Mouse (Mus musculus): ENCODE measurements at regions not wholly inside any gene's neighbourhood (a gene's known extent, or its start where the extent isn't known, plus 50 kb on each side); places are given as distances from the start of the nearest gene placed in this dataset.
"Not testable (repeated sequence)": the region's sequence is repeated elsewhere in the genome, so short reads cannot be mapped to it uniquely, and the experiment has no call there.

DNA sequence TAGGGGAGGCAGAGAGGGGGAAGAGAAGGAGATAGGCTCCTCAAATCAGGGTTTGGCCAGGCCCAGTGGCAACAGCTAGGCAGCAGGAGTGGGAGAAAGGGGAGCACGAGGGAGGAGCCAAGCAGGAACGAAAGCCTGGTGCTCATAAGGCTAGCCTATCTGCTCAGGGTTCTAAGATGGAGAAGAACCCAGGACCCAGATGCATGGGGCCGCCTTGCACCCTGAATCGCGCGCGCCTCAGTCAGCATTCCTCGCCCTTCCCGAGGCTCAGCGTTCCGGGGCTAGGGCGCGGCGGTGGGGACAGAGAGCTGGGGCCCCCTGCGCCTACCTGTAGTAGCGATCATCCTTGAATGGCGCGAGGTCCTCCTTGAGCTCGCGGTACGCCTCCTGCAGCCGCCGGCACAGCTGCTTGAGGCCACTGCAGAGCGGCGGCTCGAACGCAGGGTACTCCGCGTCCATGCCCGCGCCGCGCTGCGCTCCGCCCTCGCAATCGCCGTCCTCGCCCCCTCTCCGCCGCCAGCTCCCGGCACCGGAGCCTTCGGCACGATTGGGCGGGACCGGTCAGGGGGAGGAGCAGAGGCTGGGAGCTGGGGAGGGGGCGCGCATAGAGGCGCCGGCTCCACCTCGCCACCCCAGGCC, 60.1 kb downstream of the Dynlt1b start:
- DNase-seq (ENCODE audit: low spot score in 2 of 2): peak in 1 of 2 experiments; percentile 57

DNA sequence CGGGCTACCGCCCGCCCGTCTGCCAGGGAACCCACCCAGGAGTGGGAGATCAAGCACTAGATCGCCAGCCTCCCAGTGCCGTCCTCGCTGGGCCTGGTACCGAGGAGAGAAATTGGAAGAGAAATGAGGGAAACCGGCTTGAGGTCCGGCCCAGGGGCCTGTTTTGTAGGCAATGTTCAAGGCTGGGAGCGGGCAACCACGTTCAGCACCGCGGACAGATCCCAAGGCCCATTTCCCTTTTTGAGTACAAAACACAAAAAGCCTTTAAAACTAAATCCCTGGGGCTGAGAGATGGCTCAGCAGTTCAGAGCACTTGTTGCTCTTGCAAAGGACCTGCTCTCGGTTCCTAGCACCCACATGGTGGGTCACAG, 60.6 kb downstream of the Dynlt1b start:
- DNase-seq (ENCODE audit: low spot score in 2 of 2): not testable (repeated sequence)

DNA sequence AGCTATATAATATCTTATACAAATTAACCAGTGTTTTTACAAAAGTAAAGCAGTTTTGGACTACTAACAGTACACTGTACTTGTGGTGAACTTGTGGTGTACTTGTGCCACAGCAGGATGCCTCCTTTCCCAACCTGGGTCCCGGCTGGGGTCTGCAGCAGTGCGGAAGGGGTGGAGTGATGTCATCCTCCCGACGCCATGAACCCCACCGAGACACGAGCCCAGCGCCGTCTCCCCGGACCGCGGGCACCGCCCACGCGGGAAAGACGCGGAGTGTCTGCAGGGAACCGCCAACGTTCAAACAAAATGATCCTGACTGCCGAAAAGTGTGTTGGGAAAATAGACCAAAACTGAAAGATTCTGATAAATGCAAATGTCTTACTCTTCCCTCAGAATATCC, 62.6 kb downstream of the Dynlt1b start:
- DNase-seq (ENCODE audit: low spot score in 2 of 2): peak; percentile 33 to 39

DNA sequence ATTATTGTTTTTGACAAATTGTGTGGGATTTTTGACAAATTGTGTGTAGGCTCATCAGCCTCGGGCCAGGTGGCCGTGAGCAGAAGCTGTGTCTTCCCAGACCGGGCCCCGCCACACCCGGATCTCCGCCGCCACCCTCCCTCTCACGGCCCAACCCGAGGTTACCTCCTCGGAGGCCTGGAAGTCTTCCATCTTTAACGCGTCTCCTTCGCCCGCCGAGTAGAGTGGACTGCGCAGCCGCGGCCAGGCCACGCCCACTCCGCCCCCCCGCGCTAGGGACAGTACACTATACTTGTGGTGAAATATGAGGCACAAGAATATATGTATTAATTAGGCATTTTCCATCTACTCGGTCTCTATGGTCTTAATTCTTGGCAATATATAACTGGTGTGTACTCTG, 63.0 kb downstream of the Dynlt1b start:
- DNase-seq (ENCODE audit: low spot score in 2 of 2): peak; percentile 77 to 79

DNA sequence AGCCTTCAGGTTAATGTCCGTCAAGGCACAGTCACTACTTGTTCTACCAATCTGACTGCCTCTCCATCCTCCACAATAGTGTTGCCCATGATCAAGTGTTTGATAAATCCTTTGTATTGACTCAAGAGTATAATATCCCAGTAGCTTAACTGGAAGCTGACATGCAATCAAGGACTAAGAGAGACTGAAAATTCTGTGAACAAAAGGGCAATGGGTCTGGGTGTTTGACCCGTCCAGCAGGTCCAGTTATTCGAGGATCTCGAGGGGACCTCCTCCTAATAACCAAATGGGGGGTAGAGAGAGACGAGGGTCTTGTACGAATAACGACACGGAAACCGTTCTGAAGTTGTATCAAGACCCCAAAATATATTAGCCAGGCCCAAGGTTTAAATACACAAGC, 66.6 kb downstream of the Dynlt1b start:
- not testable (repeated sequence) for DNase-seq (ENCODE audit: low spot score in 2 of 2)

DNA sequence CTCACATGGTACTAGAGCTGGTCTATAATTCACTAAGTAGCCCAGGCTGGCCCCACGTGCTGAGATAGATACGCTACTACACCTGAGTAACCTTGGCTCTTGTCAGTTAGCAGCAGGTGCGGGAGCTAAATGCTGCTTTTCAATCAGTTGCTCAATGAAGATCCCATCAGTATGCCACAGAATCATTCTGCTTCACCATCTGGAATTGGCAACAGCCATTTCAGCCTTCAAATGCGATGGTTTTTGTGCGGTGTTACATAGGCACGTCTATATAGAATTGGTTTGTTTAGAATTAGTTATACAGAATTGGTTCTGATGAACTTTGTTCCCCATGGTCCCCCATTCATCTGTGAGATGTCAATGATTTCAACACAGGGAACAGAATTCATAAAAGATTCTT, 72.8 kb downstream of the Dynlt1b start:
- not testable (repeated sequence) for DNase-seq (ENCODE audit: low spot score in 2 of 2)

DNA sequence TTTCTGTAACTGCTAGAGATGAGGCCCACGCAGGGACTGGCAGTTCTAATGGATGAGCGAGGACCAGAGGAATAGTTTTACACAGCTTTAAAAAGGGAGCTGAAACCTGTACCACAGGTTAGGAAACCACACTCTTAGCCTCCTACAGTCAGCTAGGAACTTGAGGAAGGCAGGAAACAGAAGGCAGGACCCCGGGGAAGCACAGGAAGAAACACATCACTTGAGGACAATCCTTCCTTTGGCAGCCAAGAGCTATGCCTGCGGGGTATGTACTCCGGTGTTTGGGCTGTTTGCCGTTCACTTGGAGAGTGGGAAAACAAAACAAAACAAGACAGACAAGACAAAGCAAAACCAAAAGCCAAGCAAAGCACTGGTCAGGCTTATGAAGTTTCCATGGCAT, 76.0 kb downstream of the Dynlt1b start:
- not testable (repeated sequence) for DNase-seq (ENCODE audit: low spot score in 2 of 2)

DNA sequence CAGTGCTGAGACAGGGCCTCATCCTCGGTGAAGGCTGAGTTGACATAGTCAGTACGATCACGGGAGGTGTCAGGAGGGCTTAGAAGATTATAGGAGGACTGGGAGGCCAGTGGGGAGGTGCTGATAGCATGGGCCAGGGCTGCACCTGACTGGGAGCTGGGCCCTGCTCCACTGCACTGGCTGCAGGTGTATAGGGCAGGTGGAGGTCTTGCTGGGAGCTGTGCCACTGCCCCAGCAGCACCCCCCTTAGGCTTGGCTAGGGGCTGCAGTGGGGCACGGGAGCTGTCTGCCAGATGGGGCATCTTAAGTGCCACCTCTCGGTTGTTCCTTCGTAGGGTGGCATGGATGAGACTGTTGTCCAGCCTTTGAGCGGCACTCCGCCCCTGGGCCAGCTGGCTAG, 85.2 kb downstream of the Dynlt1b start:
- DNase-seq (ENCODE audit: low spot score in 2 of 2): not testable (repeated sequence)

DNA sequence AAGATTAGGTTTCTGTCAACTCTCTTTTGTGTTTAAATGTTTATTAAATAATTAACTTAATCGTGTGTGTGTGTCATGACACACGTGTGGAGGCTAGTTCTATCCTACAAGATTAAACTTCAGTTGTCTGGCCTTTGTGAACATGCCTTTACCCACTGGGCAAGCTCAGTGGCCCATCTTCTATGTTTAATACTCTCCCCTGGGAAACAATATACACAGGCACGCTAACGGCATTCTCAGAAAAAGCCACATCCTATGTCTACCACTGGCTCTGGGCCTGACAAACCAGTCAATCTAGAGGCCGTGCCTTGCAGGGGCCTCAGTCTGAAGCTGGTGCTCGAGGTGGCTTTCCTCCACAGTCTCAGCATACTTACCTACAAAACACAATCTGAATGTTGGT, 82.4 kb upstream of the Dynlt1c start:
- DNase-seq (ENCODE audit: low spot score in 2 of 2): not testable (repeated sequence)

DNA sequence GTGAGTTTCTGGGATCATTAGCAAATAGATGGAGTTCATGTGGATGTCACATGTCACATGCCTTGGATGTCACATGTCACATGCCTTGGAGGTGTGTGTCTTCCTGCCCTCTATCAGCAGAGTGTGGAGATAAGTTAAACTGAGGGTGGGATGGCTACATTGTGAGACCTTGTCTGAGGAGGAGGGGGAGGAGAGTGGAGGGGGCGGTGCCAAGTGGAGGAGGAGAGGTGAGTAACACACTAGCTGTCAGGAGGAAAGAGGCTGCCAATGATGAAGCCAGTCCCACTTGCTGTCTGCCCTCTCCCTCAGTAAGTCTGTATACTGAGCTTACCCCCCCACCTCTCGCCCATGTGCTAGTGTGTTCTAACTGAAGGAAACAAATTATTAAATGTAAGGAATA, 81.5 kb upstream of the Dynlt1c start:
- DNase-seq (ENCODE audit: low spot score in 2 of 2): not testable (repeated sequence)

DNA sequence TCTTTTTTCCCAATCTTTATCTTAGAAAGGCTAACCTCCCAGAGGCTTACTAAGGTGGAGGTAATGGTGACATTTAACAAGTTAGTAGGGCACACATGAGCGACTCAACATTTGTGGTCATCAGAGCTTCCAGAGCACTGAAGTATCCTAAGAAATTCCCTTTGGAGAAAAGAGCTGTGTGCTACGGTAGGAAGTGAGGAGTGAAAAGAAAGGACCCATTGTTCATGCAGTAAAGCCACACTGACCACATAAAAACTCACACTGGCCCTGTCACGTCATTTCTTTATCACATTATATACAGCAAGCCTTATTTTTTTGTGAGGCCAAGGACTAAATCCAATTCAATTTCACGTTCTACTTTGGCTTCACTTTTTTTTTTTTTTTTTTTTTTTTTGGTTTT, 80.7 kb upstream of the Dynlt1c start:
- DNase-seq (ENCODE audit: low spot score in 2 of 2): not testable (repeated sequence)

DNA sequence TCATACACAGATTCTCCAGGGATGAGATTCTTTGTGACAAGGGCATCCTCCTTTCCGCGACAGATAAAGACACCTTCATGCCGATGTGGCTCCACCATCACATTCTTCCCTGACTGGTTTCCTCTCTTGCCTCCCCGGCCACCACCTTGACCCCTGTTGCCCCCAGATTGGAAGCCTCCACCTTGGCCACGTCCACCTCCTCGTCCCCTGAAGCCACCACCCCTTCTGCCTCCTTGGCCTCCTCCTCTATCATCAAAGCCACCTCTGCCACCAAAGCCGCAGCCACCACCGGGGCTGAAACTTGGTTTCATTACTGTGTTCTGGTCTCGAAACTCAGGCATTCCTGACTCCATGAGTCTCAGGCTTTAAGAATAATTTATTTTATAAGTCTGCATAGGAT, 79.3 kb upstream of the Dynlt1c start:
- DNase-seq (ENCODE audit: low spot score in 2 of 2): not testable (repeated sequence)

DNA sequence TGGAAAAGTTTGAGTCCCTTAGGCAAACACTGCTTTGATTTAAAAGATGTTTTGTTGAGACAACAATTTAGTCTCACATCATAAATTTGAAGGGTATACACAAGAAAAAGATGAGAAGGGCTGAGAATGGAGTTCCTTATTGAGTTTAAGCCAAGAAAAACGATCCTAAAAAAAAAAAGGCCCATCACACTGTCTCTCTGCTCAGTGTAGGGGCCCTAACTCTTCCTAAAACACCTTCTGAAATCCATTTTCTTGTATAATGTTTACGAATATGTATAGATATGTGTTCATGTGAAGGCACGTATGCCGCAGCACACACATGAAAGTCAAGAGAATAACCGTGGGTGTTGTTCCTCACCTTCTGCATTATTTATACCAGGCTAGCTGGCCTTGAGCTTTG, 62.7 kb upstream of the Dynlt1c start:
- not testable (repeated sequence) for DNase-seq (ENCODE audit: low spot score in 2 of 2)

DNA sequence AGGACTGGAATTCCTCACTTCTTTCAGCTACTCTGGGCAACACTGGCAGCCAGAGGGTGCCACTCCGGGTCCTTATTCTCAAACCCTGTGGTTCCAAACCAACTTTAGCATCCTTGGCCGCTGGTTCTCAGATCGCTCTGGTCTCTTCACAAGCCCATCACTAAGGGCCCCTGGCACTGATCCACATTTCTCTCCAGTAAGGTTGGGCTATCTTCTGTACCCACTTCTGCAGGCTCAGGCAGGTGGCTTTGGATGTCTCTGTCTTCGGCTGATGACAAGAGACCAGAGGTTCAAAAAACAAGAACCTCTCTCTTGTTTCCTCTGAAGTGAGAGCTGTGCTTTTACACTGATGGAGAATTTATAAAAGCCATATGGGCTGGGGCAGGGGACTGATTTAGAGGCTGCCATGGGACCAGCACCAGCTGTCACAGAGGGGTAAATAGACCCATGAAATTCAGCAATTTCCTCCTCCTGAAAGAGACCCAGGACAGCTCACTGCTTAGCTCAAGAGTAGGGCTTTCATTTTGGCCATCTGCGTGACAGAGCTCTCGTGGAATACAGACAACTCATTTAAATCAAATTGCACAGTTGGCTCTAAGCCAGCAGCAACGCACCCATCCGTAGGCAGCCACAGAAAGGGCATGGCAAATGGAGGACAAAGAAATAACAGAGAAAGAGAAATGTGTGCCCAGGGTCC, 54.3 kb upstream of the Dynlt1c start:
- DNase-seq (ENCODE audit: low spot score in 2 of 2): not testable (repeated sequence)

DNA sequence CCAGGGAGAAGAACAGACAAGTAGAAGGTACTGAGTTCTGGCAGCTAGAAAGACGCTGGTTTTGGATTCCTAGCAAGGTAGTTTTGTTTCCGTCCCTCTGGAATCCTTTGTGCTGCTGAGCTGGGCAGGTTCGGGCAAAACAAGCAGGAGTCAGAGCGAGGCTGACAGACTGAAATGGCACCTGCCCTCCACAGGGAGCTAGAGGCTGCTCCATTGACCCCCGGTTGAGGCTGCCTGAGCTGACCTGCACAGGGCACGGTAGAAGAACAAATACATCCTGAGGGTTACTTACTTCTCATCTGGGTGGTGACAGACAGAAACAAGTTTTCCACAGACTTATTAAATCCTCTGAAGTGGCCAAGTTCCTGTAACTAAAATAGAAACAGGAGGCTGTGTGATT, 53.5 kb upstream of the Dynlt1c start:
- DNase-seq (ENCODE audit: low spot score in 2 of 2): not testable (repeated sequence)
